In the genomic region with DNA sequence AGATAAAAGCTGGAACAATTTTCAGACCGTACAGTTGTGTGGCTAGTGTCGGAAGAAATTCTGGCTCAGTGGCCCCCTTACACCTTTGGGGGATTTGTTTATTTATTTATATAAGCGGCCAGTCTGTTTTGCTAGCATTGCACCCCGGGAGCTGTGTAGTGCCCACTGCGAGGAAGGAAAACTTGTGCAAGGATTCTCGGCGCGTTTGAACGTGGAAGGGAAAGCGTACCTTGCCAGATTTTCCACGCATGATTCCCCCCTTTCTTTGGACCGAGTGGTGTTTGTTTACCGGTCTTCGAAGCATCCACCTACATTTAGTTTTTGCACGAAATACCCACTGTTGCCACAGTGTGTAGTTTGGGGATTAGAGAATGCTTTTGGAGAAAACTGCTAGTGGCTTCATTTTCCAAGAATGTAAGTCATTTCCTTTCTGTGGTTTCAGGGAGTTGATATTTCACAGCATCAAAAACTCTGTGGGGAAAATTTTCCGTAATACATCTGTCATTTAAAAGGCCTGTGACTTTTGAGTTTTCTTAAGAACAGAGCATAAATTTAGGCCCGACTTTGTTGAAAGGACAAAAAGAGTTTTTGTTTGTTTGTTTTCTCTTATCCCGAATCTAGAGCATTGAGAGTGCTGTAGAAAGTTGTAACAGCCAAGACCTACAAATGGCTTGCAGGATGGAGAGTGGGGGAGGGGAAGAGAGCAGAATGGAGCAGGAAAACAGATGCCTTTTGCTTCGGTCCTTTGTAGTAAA, we compare ENCODE assay signal across 8 mouse cellular contexts. TPM values are rescaled to one million over a fixed set of nuclear protein-coding genes. Genes with fewer than 3 reads are reported as not detected.
DNase-seq lines count a peak whose midpoint lies in the region; ATAC-seq lines count a peak whose summit lies in the region.

No protein-coding gene starts in this region.

- 3% methylated on average over 19 of the region's 19 CpGs for WGBS in forebrain, embryonic 16.5 days
- 2% methylated on average over 19 of the region's 19 CpGs for WGBS in kidney, embryonic 16.5 days
- WGBS in midbrain, embryonic 14.5 days: 3% methylated on average over 19 of the region's 19 CpGs

- peak overlapping the region; percentile 75 for H3K9ac ChIP-seq in forebrain, embryonic 16.5 days (replicated peaks; ENCODE audit: low read depth, low read length)
- peak overlapping the region; percentile 92 for H3K9ac ChIP-seq in kidney, embryonic 16.5 days (replicated peaks; ENCODE audit: low read length)
- peak overlapping the region; percentile 68; the same call in 1 of the 2 replicates for H3K9ac ChIP-seq in midbrain, embryonic 14.5 days (replicated peaks; ENCODE audit: low read length)

- peak overlapping the region; percentile 94 for H3K27ac ChIP-seq in forebrain, embryonic 16.5 days (ENCODE audit: low read length)
- H3K27ac ChIP-seq in kidney, embryonic 16.5 days (ENCODE audit: low read length): peak overlapping the region; percentile 98
- H3K27ac ChIP-seq in midbrain, embryonic 14.5 days (replicated peaks; ENCODE audit: low read depth, low read length): peak overlapping the region; percentile 88; the same call in 1 of the 2 replicates

- no peak for ATAC-seq in forebrain, embryonic 16.5 days
- ATAC-seq in kidney, embryonic 16.5 days (ENCODE audit: low FRiP score, low TSS enrichment): no peak
- ATAC-seq in midbrain, embryonic 14.5 days (ENCODE audit: low FRiP score, low TSS enrichment): no peak

- peaks cover 21% of the 10 kb centered on the region for H3K4me1 ChIP-seq in forebrain, embryonic 16.5 days (replicated peaks; ENCODE audit: control insufficient read depth, insufficient read depth, low read length)
- peaks cover 22% of the 10 kb centered on the region for H3K4me1 ChIP-seq in kidney, embryonic 16.5 days (ENCODE audit: insufficient read depth, low read length)
- H3K4me1 ChIP-seq in midbrain, embryonic 14.5 days (ENCODE audit: control insufficient read depth, insufficient read depth, low read length): peaks cover 19% of the 10 kb centered on the region

- H3K4me3 ChIP-seq in forebrain, embryonic 16.5 days (replicated peaks; ENCODE audit: low read length): peak overlapping the region; percentile 73
- H3K4me3 ChIP-seq in kidney, embryonic 16.5 days (ENCODE audit: low read length): peak overlapping the region; percentile 74
- H3K4me3 ChIP-seq in midbrain, embryonic 14.5 days (replicated peaks; ENCODE audit: low read depth, low read length): peak overlapping the region; percentile 67

- H3K36me3 ChIP-seq in forebrain, embryonic 16.5 days (ENCODE audit: control insufficient read depth, insufficient read depth): no peaks in the 10 kb centered on the region
- no peaks in the 10 kb centered on the region for H3K36me3 ChIP-seq in kidney, embryonic 16.5 days (ENCODE audit: insufficient read depth, low read length)
- H3K36me3 ChIP-seq in midbrain, embryonic 14.5 days (ENCODE audit: control insufficient read depth, insufficient read depth, low read length): no peaks in the 10 kb centered on the region

- peak overlapping the region; percentile 79 for H3K4me2 ChIP-seq in forebrain, embryonic 16.5 days (ENCODE audit: low read length)
- H3K4me2 ChIP-seq in kidney, embryonic 16.5 days (replicated peaks; ENCODE audit: low read depth, low read length): peak overlapping the region; percentile 75
- H3K4me2 ChIP-seq in midbrain, embryonic 14.5 days (ENCODE audit: low read length): peak overlapping the region; percentile 80

- peak; percentile 44 for DNase-seq in adrenal gland, postnatal 14 days
- DNase-seq in adrenal gland, adult 18-20 months (ENCODE audit: low spot score in 2 of 2): no peak
- peak; percentile 68 for DNase-seq in Muller cell, postnatal 12 days (ENCODE audit: inconsistent ontology term)
- DNase-seq in midbrain, embryonic 14.5 days: peak; percentile 63
- no peak for DNase-seq in ovary, adult 18-20 months (ENCODE audit: low spot score)
- DNase-seq in urinary bladder, postnatal 14 days (ENCODE audit: low spot score): no peak

- no peaks in the 10 kb centered on the region for H3K27me3 ChIP-seq in forebrain, embryonic 16.5 days (replicated peaks; ENCODE audit: control insufficient read depth, insufficient read depth, low read length)
- H3K27me3 ChIP-seq in kidney, embryonic 16.5 days (ENCODE audit: insufficient read depth, low read length): no peaks in the 10 kb centered on the region
- no peaks in the 10 kb centered on the region for H3K27me3 ChIP-seq in midbrain, embryonic 14.5 days (ENCODE audit: control insufficient read depth, insufficient read depth, low read length)

- no peaks in the 10 kb centered on the region for H3K9me3 ChIP-seq in forebrain, embryonic 16.5 days (ENCODE audit: control insufficient read depth, low read length)
- no peaks in the 10 kb centered on the region for H3K9me3 ChIP-seq in kidney, embryonic 16.5 days (ENCODE audit: low read length)
- no peaks in the 10 kb centered on the region for H3K9me3 ChIP-seq in midbrain, embryonic 14.5 days (ENCODE audit: control insufficient read depth, low read length)

RNA-seq across cellular contexts. Expression of a gene that starts 1.2 kb away (rescaled TPM):
- 44.9 and 45.1 TPM in 2 replicates for total RNA-seq in adrenal gland, postnatal 14 days (2021)
- total RNA-seq in adrenal gland, adult 18-20 months (2021): 100 to 1,000 TPM in 1 of 2 experiments, 10 to 100 TPM in 1; 70.4 to 124 TPM
- 12.5 and 16.6 TPM in 2 replicates for polyA plus RNA-seq in forebrain, embryonic 16.5 days (2015; fragmentation: Nextera tagmentation; extraction: Ambion mirVana)
- polyA plus RNA-seq in kidney, embryonic 16.5 days (2015; fragmentation: Nextera tagmentation; extraction: Ambion mirVana): 21.8 and 22.7 TPM in 2 replicates
- 5.9 and 11.0 TPM in 2 replicates for polyA plus RNA-seq in midbrain, embryonic 14.5 days (2014; fragmentation: Nextera tagmentation; extraction: Ambion mirVana)

Comparison
In these comparisons a context has a peak if more than half of its experiments do, and no peak if none do; other contexts are left out.
1. DNase-seq: peak in adrenal gland, postnatal 14 days (single experiment), Muller cell, postnatal 12 days (single experiment) and midbrain, embryonic 14.5 days (single experiment); none in adrenal gland, adult 18-20 months (0 of 2), ovary, adult 18-20 months (single experiment) and urinary bladder, postnatal 14 days (single experiment).
2. Peak in every context shown above with its lines, with median percentiles within 50 percentile points of each other: H3K27ac ChIP-seq, H3K4me2 ChIP-seq, H3K4me3 ChIP-seq and H3K9ac ChIP-seq.